Mouse (Mus musculus) hindbrain, embryonic 16.5 days (tissue): Measurements from ENCODE around the gene Fxyd1. TPM values are rescaled to one million over a fixed set of nuclear protein-coding genes. Genes with fewer than 3 reads are reported as not detected.

Source experiments
- ATAC-seq: fragments of 200-750 bp; cut with Nextera tagmentation; 2 replicates; pipeline ENCODE4 v1.8.0; 2017; ENCODE audit warnings: moderate TSS enrichment, moderate library complexity
- H3K27ac ChIP-seq: fragments of 300-500 bp; sonication (generic); 2 replicates; pipeline ENCODE4 v1.5.1; 2014; ENCODE audit warnings: low read depth, mild to moderate bottlenecking, control low read depth, low read length, moderate library complexity
- H3K27me3 ChIP-seq: fragments of 300-500 bp; sonication (generic); replicated peaks from 2 replicates; pipeline ENCODE4 v1.6.1; 2014; ENCODE audit warnings: low read length; ENCODE audit not compliant: control insufficient read depth, insufficient read depth
- H3K36me3 ChIP-seq: fragments of 300-500 bp; sonication (generic); 2 replicates; pipeline ENCODE4 v1.6.1; 2014; ENCODE audit warnings: mild to moderate bottlenecking, low read length, moderate library complexity, mixed read lengths; ENCODE audit not compliant: control insufficient read depth, insufficient read depth
- H3K4me1 ChIP-seq: fragments of 300-500 bp; sonication (generic); 2 replicates; pipeline ENCODE4 v1.6.1; 2014; ENCODE audit warnings: low read depth, low read length; ENCODE audit not compliant: control insufficient read depth, insufficient read depth
- H3K4me2 ChIP-seq: fragments of 300-500 bp; sonication (generic); 2 replicates; pipeline ENCODE4 v1.6.1; 2014; ENCODE audit warnings: mild to moderate bottlenecking, low read length, control low read depth, moderate library complexity
- H3K4me3 ChIP-seq: fragments of 300-500 bp; sonication (generic); 2 replicates; pipeline ENCODE4 v1.5.1; 2014; ENCODE audit warnings: mild to moderate bottlenecking, low read length, control low read depth, moderate library complexity
- H3K9ac ChIP-seq: fragments of 300-500 bp; sonication (generic); 2 replicates; pipeline ENCODE4 v1.6.1; 2014; ENCODE audit warnings: low read depth, mild to moderate bottlenecking, control low read depth, low read length, moderate library complexity
- H3K9me3 ChIP-seq: fragments of 300-500 bp; sonication (generic); 2 replicates; pipeline ENCODE4 v1.6.1; 2014; ENCODE audit warnings: mild to moderate bottlenecking, low read length, moderate library complexity; ENCODE audit not compliant: control insufficient read depth
- WGBS: fragments of 180-500 bp; shearing (Covaris S2); extraction: QIAGEN DNeasy Blood & Tissue Kit; methylation state at CpG from one replicate; pipeline ENCODE4 v1.1.7; 2014; 5-methylcytosine and 5-hydroxymethylcytosine counted together
- polyA plus RNA-seq: library from polyadenylated mRNA; unstranded; fragments of >200 nt; fragmentation: Nextera tagmentation; extraction: Ambion mirVana; gene quantifications from 2 replicates; pipeline ENCODE4 v1.2.1, GENCODE M21; 2015

The Fxyd1 gene
- polyA plus RNA-seq: 69.4 and 89.9 TPM in 2 replicates

GRCm38 (mm10) chr7:31057071-31057470 lies at the start of gene Fxyd1:
Gene Fxyd1 (minus strand): TSS chr7:31057199.
- no peaks in the 10 kb centered on the region for H3K36me3 ChIP-seq
- H3K9ac ChIP-seq: no peak within 1 kb of the TSS
- H3K4me3 ChIP-seq: no peak within 1 kb of the TSS
- no peaks in the 10 kb centered on the region for H3K9me3 ChIP-seq
- peaks cover 8% of the 10 kb centered on the region for H3K4me1 ChIP-seq
- no peak for ATAC-seq
- peaks cover 9% of the 10 kb centered on the region for H3K27me3 ChIP-seq
- H3K4me2 ChIP-seq: no peak within 1 kb of the TSS
- no peak within 1 kb of the TSS for H3K27ac ChIP-seq
- WGBS: 84% methylated on average over 2 of the region's 2 CpGs

- Histone ChIP-seq H3K4me2 (no peak overlapping the region), H3K9me3 (no peaks in the 10 kb centered on the region), H3K36me3 (no peaks in the 10 kb centered on the region), H3K27ac (no peak overlapping the region), H3K4me1 (no peaks in the 10 kb centered on the region), H3K4me3 (no peak overlapping the region), H3K9ac (no peak overlapping the region), H3K27me3 (no peaks in the 10 kb centered on the region)
- no peak for ATAC-seq
- 59% methylated on average over 3 of the region's 3 CpGs for WGBS
These were observed 49.2 kb upstream of the Fxyd1 start for GRCm38 (mm10) chr7:31106166-31106565.

- Histone ChIP-seq H3K4me2 (no peak overlapping the region), H3K9me3 (no peaks in the 10 kb centered on the region), H3K27me3 (no peaks in the 10 kb centered on the region), H3K36me3 (no peaks in the 10 kb centered on the region), H3K4me3 (no peak overlapping the region), H3K4me1 (no peaks in the 10 kb centered on the region), H3K9ac (no peak overlapping the region), H3K27ac (no peak overlapping the region)
- 62% methylated on average over 15 of the region's 15 CpGs for WGBS
- no peak for ATAC-seq
These were observed 48.2 kb upstream of the Fxyd1 start for GRCm38 (mm10) chr7:31105061-31105768.

- no peak overlapping the region for H3K27ac ChIP-seq
- H3K9ac ChIP-seq: no peak overlapping the region
- H3K27me3 ChIP-seq: no peaks in the 10 kb centered on the region
- WGBS: 81% methylated on average over 14 of the region's 14 CpGs
- H3K4me2 ChIP-seq: no peak overlapping the region
- H3K36me3 ChIP-seq: no peaks in the 10 kb centered on the region
- no peak overlapping the region for H3K4me3 ChIP-seq
- H3K9me3 ChIP-seq: no peaks in the 10 kb centered on the region
- H3K4me1 ChIP-seq: peaks cover 3% of the 10 kb centered on the region; the same call in 1 of the 2 replicates
- no peak for ATAC-seq
These were observed 43.8 kb upstream of the Fxyd1 start for GRCm38 (mm10) chr7:31100786-31101185.

- WGBS: 92% methylated on average over 6 of the region's 6 CpGs
- H3K27ac ChIP-seq: no peak overlapping the region
- no peaks in the 10 kb centered on the region for H3K27me3 ChIP-seq
- no peak overlapping the region for H3K4me3 ChIP-seq
- H3K4me1 ChIP-seq: peaks cover 3% of the 10 kb centered on the region; the same call in 1 of the 2 replicates
- ATAC-seq: no peak
- H3K4me2 ChIP-seq: no peak overlapping the region
- H3K9ac ChIP-seq: no peak overlapping the region
- H3K36me3 ChIP-seq: no peaks in the 10 kb centered on the region
- H3K9me3 ChIP-seq: no peaks in the 10 kb centered on the region
These were observed 42.6 kb upstream of the Fxyd1 start for GRCm38 (mm10) chr7:31099612-31099982.

- Histone ChIP-seq H3K27me3 (no peaks in the 10 kb centered on the region), H3K9me3 (no peaks in the 10 kb centered on the region), H3K4me2 (no peak overlapping the region), H3K4me1 (peaks cover 3% of the 10 kb centered on the region; the same call in 1 of the 2 replicates), H3K27ac (no peak overlapping the region), H3K4me3 (no peak overlapping the region), H3K36me3 (no peaks in the 10 kb centered on the region), H3K9ac (no peak overlapping the region)
- 81% methylated on average over 22 of the region's 22 CpGs for WGBS
- ATAC-seq: no peak
These were observed 42.0 kb upstream of the Fxyd1 start for GRCm38 (mm10) chr7:31098697-31099611.

- no peaks in the 10 kb centered on the region for H3K36me3 ChIP-seq
- ATAC-seq: peak; percentile 95
- WGBS: 42% methylated on average over 19 of the region's 20 CpGs
These were observed 40.7 kb upstream of the Fxyd1 start for GRCm38 (mm10) chr7:31097583-31098248.

GRCm38 (mm10) chr7:31096892-31097564 lies 40.0 kb upstream of the Fxyd1 start:
- H3K9me3 ChIP-seq: no peaks in the 10 kb centered on the region
- H3K4me3 ChIP-seq: no peak overlapping the region
- ATAC-seq: no peak
- no peaks in the 10 kb centered on the region for H3K27me3 ChIP-seq
- 74% methylated on average over 9 of the region's 9 CpGs for WGBS
- H3K9ac ChIP-seq: no peak overlapping the region
- H3K4me1 ChIP-seq: peaks cover 3% of the 10 kb centered on the region; the same call in 1 of the 2 replicates
- H3K27ac ChIP-seq: no peak overlapping the region
- no peak overlapping the region for H3K4me2 ChIP-seq
- no peaks in the 10 kb centered on the region for H3K36me3 ChIP-seq

More at GRCm38 (mm10) chr7:31097583-31098248, 40.7 kb upstream of the Fxyd1 start:
- Histone ChIP-seq H3K4me3 (peak overlapping the region; percentile 17), H3K27ac (no peak overlapping the region), H3K4me1 (peaks cover 3% of the 10 kb centered on the region; the same call in 1 of the 2 replicates), H3K27me3 (no peaks in the 10 kb centered on the region), H3K9me3 (no peaks in the 10 kb centered on the region), H3K9ac (peak overlapping the region; percentile 25; the same call in 1 of the 2 replicates), H3K4me2 (peak overlapping the region; percentile 52)
